Mouse (Mus musculus) spleen, postnatal 36 days (tissue): ENCODE results near the gene Vmn1r126.
"Not testable (repeated sequence)": the region's sequence is repeated elsewhere in the genome, so short reads cannot be mapped to it uniquely, and the experiment has no call there.

Experiments
- DNase-seq, 2 experiments: peaks; one replicate each; pipeline ENCODE4 v3.0.0; 2022; ENCODE audit warnings: low spot score in 2 of 2, mixed read lengths in 1 of 2

Vmn1r126 gene

GRCm38 (mm10) chr7:21301367-21301766, at the start of gene Vmn1r126:
Gene Vmn1r126 (minus strand): TSS chr7:21301467.
- DNase-seq, result not testable (repeated sequence)

- not testable (repeated sequence) for DNase-seq
Measured at GRCm38 (mm10) chr7:21349073-21349472, 47.8 kb upstream of the Vmn1r126 start, which contains the start of gene Vmn1r128. Gene Vmn1r128 (plus strand): TSS chr7:21349373.

- not testable (repeated sequence) for DNase-seq
Measured at GRCm38 (mm10) chr7:21319761-21320160, 18.5 kb upstream of the Vmn1r126 start, which contains the start of gene Vmn1r127. Gene Vmn1r127 (minus strand): TSS chr7:21319861.

GRCm38 (mm10) chr7:21271879-21272278, 29.4 kb downstream of the Vmn1r126 start, which contains the start of gene Vmn1r125:
Gene Vmn1r125 (plus strand): TSS chr7:21272179.
- DNase-seq, result not testable (repeated sequence)

- DNase-seq, result not testable (repeated sequence)
Measured at GRCm38 (mm10) chr7:21260517-21260916, 40.8 kb downstream of the Vmn1r126 start, which contains the start of gene Vmn1r124. Gene Vmn1r124 (minus strand): TSS chr7:21260617.
